Mouse (Mus musculus) cerebellum, postnatal 4 days (tissue): ENCODE data around the gene Olfr509.
"Not testable (repeated sequence)": the region's sequence is repeated elsewhere in the genome, so short reads cannot be mapped to it uniquely, and the experiment has no call there.

ENCODE experiments used
- DNase-seq, 2 experiments: peaks; one replicate each; pipeline ENCODE4 v3.0.0; 2022; ENCODE audit warnings: low spot score in 2 of 2, mixed read lengths in 1 of 2

Olfr509 gene

GRCm38 (mm10) chr7:108651806-108652205 lies at the start of gene Olfr509:
Gene Olfr509, minus strand, starts transcription at chr7:108651906.
- no peak for DNase-seq

GRCm38 (mm10) chr7:108678886-108679285 lies 27.2 kb upstream of the Olfr509 start:
- DNase-seq = no peak

GRCm38 (mm10) chr7:108671058-108671457 lies 19.4 kb upstream of the Olfr509 start:
- DNase-seq = no peak

- no peak for DNase-seq
Observed at GRCm38 (mm10) chr7:108666118-108666517, 14.4 kb upstream of the Olfr509 start, which contains the start of gene Olfr510. Gene Olfr510, plus strand, starts transcription at chr7:108666418.

GRCm38 (mm10) chr7:108662419-108662818 lies 10.7 kb upstream of the Olfr509 start:
- no peak for DNase-seq

- no peak for DNase-seq
Observed at GRCm38 (mm10) chr7:108629694-108630093, 22.0 kb downstream of the Olfr509 start, which contains the start of gene Olfr508. Gene Olfr508, plus strand, starts transcription at chr7:108629994.

- DNase-seq = no peak
Observed at GRCm38 (mm10) chr7:108621514-108621913, 30.2 kb downstream of the Olfr509 start, which contains the start of gene Olfr507. Gene Olfr507, plus strand, starts transcription at chr7:108621814.

GRCm38 (mm10) chr7:108616781-108617180 lies 34.9 kb downstream of the Olfr509 start:
- not testable (repeated sequence) for DNase-seq

GRCm38 (mm10) chr7:108614110-108614509 lies 37.6 kb downstream of the Olfr509 start:
- DNase-seq = no peak

GRCm38 (mm10) chr7:108610487-108610886 lies 41.2 kb downstream of the Olfr509 start, which contains the start of gene Olfr506:
Gene Olfr506, plus strand, starts transcription at chr7:108610787.
- no peak for DNase-seq

- DNase-seq = not testable (repeated sequence)
Observed at GRCm38 (mm10) chr7:108601916-108602315, 49.8 kb downstream of the Olfr509 start.
